Mouse (Mus musculus) heart, embryonic 15.5 days (tissue): ENCODE data around the gene Olfr630. TPM values are rescaled to one million over a fixed set of nuclear protein-coding genes. Genes with fewer than 3 reads are reported as not detected.

Source experiments
- ATAC-seq: fragments of 200-750 bp; cut with Nextera tagmentation; replicated peaks from 2 replicates; pipeline ENCODE4 v1.8.0; 2017; ENCODE audit warnings: low read depth, moderate TSS enrichment; ENCODE audit not compliant: insufficient number of reproducible peaks, insufficient read depth, low FRiP score
- H3K27ac ChIP-seq: fragments of 300-500 bp; sonication (generic); 2 replicates; pipeline ENCODE4 v1.5.1; 2015; ENCODE audit warnings: mild to moderate bottlenecking, inconsistent platforms
- H3K27me3 ChIP-seq: fragments of 300-500 bp; sonication (generic); 2 replicates; pipeline ENCODE4 v1.6.1; 2015; ENCODE audit warnings: inconsistent platforms
- H3K36me3 ChIP-seq: fragments of 300-500 bp; sonication (generic); 2 replicates; pipeline ENCODE4 v1.6.1; 2015; ENCODE audit warnings: mild to moderate bottlenecking, inconsistent platforms
- H3K4me1 ChIP-seq: fragments of 300-500 bp; sonication (generic); replicated peaks from 2 replicates; pipeline ENCODE4 v1.6.1; 2015; ENCODE audit warnings: inconsistent platforms
- H3K4me2 ChIP-seq: fragments of 300-500 bp; sonication (generic); 2 replicates; pipeline ENCODE4 v1.6.1; 2015; ENCODE audit warnings: inconsistent platforms, mild to moderate bottlenecking, moderate library complexity
- H3K4me3 ChIP-seq: fragments of 300-500 bp; sonication (generic); 2 replicates; pipeline ENCODE4 v1.5.1; 2015; ENCODE audit warnings: mild to moderate bottlenecking, inconsistent platforms
- H3K9ac ChIP-seq: fragments of 300-500 bp; sonication (generic); 2 replicates; pipeline ENCODE4 v1.6.1; 2015; ENCODE audit warnings: mild to moderate bottlenecking, inconsistent platforms
- H3K9me3 ChIP-seq: fragments of 300-500 bp; sonication (generic); replicated peaks from 2 replicates; pipeline ENCODE4 v1.6.1; 2016; ENCODE audit warnings: inconsistent platforms
- WGBS: fragments of 180-500 bp; shearing (Covaris S2); methylation state at CpG from one replicate; pipeline ENCODE4 v1.1.7; 2015; ENCODE audit warnings: mixed read lengths; 5-methylcytosine and 5-hydroxymethylcytosine counted together
- polyA plus RNA-seq: library from polyadenylated mRNA; unstranded; fragments of >200 nt; fragmentation: Nextera tagmentation; extraction: Ambion mirVana; gene quantifications from 2 replicates; pipeline ENCODE4 v1.2.1, GENCODE M21; 2015

The Olfr630 gene
- polyA plus RNA-seq, 1 experiment from 2014 or later: not detected

DNA sequence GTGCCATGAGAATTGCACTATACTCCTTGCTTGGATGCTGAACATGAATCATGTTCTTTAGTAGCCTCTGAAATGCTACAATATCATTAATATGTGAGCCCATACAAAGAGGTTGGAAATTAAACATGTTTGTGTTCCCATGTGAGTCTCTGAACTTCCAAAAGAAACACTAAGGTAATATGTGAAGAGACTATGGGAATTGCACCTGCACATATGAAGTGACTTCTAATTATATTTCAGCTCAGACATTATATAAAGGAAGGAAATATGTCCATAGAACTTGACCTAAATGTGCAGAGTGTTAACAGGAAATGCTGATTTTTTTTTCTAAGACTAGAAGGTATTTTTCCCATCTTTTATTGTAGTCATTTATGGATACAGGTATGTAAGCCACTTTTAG is 42.8 kb downstream of the Olfr630 start, which contains the start of gene Olfr243:
TSS of gene Olfr243 (plus strand) at position 301 of the 400 bp plus-strand sequence.
- Histone ChIP-seq H3K9me3 (no peaks in the 10 kb centered on the region), H3K9ac (no peak within 1 kb of the TSS), H3K36me3 (no peaks in the 10 kb centered on the region), H3K27me3 (no peaks in the 10 kb centered on the region), H3K4me1 (no peaks in the 10 kb centered on the region), H3K27ac (no peak within 1 kb of the TSS), H3K4me2 (no peak within 1 kb of the TSS), H3K4me3 (no peak within 1 kb of the TSS)
- ATAC-seq: no peak

DNA sequence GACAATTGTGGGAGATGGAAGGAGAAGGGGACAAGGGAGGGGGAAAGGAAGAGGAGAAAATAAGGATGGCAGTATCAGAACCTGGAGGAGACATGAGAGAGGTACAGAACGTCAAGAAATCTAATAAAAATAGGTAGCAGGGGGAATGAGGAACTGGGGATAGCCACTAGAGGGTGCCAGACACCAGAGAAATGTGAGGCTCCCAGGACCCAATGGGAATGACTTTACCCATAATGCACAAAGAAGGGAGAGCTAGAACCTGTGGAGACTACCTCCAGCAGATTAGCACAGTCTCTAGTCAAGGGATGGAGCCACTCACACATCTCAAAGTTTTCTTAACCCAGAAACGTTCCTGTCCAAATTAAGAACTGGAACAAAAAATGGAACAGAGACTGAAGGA is 45.1 kb downstream of the Olfr630 start:
- 34% methylated on average over 2 of the region's 2 CpGs for WGBS
- ATAC-seq: no peak

More for the DNA sequence above, 45.1 kb downstream of the Olfr630 start:
- Histone ChIP-seq H3K4me2 (no peak overlapping the region), H3K36me3 (no peaks in the 10 kb centered on the region), H3K9me3 (no peaks in the 10 kb centered on the region), H3K4me1 (no peaks in the 10 kb centered on the region), H3K4me3 (no peak overlapping the region), H3K9ac (no peak overlapping the region), H3K27ac (no peak overlapping the region), H3K27me3 (no peaks in the 10 kb centered on the region)

Other genes with a start within 250 kb of the Olfr630 start
- gene Olfr610, start 245.2 kb downstream of the Olfr630 start, polyA plus RNA-seq: not detected in 2 replicates
- not detected in 2 replicates for gene Olfr611, start 236.5 kb downstream of the Olfr630 start, polyA plus RNA-seq
- gene Olfr612, start 214.6 kb downstream of the Olfr630 start, polyA plus RNA-seq: not detected in 2 replicates
- gene Olfr613, start 209.3 kb downstream of the Olfr630 start, polyA plus RNA-seq: not detected in 2 replicates
- not detected in 2 replicates for gene Olfr615, start 201.3 kb downstream of the Olfr630 start, polyA plus RNA-seq
- gene Olfr616, start 188.2 kb downstream of the Olfr630 start, polyA plus RNA-seq: not detected in 2 replicates
- gene Olfr617, start 184.3 kb downstream of the Olfr630 start, polyA plus RNA-seq: not detected in 2 replicates
- not detected in 2 replicates for gene Olfr618, start 167.2 kb downstream of the Olfr630 start, polyA plus RNA-seq
- gene Olfr619, start 156.8 kb downstream of the Olfr630 start, polyA plus RNA-seq: not detected in 2 replicates
- not detected in 2 replicates for gene Olfr620, start 144.8 kb downstream of the Olfr630 start, polyA plus RNA-seq
- not detected in 2 replicates for gene Olfr622, start 114.6 kb downstream of the Olfr630 start, polyA plus RNA-seq
- gene Olfr623, start 93.6 kb downstream of the Olfr630 start, polyA plus RNA-seq: not detected in 2 replicates
- gene Olfr624, start 86.1 kb downstream of the Olfr630 start, polyA plus RNA-seq: 0.03 TPM in 2 replicates
- not detected in 2 replicates for gene Olfr625-ps1, start 74.6 kb downstream of the Olfr630 start, polyA plus RNA-seq
- gene Olfr243, start 42.7 kb downstream of the Olfr630 start, polyA plus RNA-seq: not detected in 2 replicates
- not detected in 2 replicates for gene Olfr628, start 27.0 kb downstream of the Olfr630 start, polyA plus RNA-seq
- gene Olfr629, start 12.4 kb downstream of the Olfr630 start, polyA plus RNA-seq: not detected in 2 replicates
- gene Olfr69, start 14.3 kb upstream of the Olfr630 start, polyA plus RNA-seq: not detected in 2 replicates
- not detected in 2 replicates for gene Olfr68, start 22.4 kb upstream of the Olfr630 start, polyA plus RNA-seq
- not detected in 2 replicates for gene Olfr67, start 34.5 kb upstream of the Olfr630 start, polyA plus RNA-seq
- gene Hbb-bt, start 56.7 kb upstream of the Olfr630 start, polyA plus RNA-seq: 13,914 and 14,622 TPM in 2 replicates
- 40,231 and 44,289 TPM in 2 replicates for gene Hbb-bs, start 70.8 kb upstream of the Olfr630 start, polyA plus RNA-seq
- not detected in 2 replicates for gene Hbb-bh2, start 83.2 kb upstream of the Olfr630 start, polyA plus RNA-seq
- gene Hbb-bh1, start 85.8 kb upstream of the Olfr630 start, polyA plus RNA-seq: 7.6 and 12.8 TPM in 2 replicates
- gene Hbb-y, start 95.9 kb upstream of the Olfr630 start, polyA plus RNA-seq: 765 and 1,617 TPM in 2 replicates
- gene Olfr66, start 128.9 kb upstream of the Olfr630 start, polyA plus RNA-seq: not detected in 2 replicates
- gene Olfr64, start 137.2 kb upstream of the Olfr630 start, polyA plus RNA-seq: not detected in 2 replicates
- not detected in 2 replicates for gene Olfr65, start 146.2 kb upstream of the Olfr630 start, polyA plus RNA-seq
- not detected in 2 replicates for gene Olfr631, start 171.5 kb upstream of the Olfr630 start, polyA plus RNA-seq
- not detected in 2 replicates for gene Olfr632, start 177.0 kb upstream of the Olfr630 start, polyA plus RNA-seq
- gene Olfr633, start 187.1 kb upstream of the Olfr630 start, polyA plus RNA-seq: not detected in 2 replicates
- gene Olfr635, start 213.8 kb upstream of the Olfr630 start, polyA plus RNA-seq: not detected in 2 replicates
- gene Olfr638, start 241.4 kb upstream of the Olfr630 start, polyA plus RNA-seq: not detected in 2 replicates